Mouse (Mus musculus) liver, adult (tissue): Measurements from ENCODE around the gene Akr1a1.
A peak's percentile ranks its signal among the peaks of the same experiment; 100 is the strongest.

Experiments used
- GATA4 ChIP-seq: IDR thresholded peaks from 2 replicates; pipeline ENCODE4 v1.6.1; 2014; ENCODE audit warnings: mild to moderate bottlenecking, low read length; ENCODE audit not compliant: insufficient replicate concordance

Akr1a1 gene

GRCm38 (mm10) chr4:116668145-116668544, 16.7 kb upstream of the Akr1a1 start:
- no peak for TF ChIP-seq GATA4

DNA sequence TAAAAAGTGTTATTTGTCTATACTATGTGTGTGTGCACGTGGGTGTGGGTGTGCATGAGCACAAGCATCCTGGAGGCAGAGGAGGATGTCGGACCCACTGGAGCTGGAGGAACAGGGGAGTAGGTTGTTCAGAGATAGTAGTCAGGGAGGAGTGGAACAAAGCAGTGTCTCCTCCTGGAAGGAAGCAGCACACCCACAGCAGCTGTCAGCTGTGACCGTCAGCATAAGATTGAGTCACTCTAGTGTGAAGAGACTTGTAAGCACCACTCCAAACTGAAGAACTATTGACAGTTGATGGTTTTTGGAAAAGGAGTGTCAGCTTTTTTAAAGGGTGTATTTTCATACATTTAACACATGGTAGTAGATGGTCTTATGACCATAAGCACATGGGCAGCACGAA, 15.1 kb upstream of the Akr1a1 start:
- TF ChIP-seq GATA4 = no peak

GRCm38 (mm10) chr4:116661998-116662397, 10.5 kb upstream of the Akr1a1 start:
- no peak for TF ChIP-seq GATA4

- no peak for TF ChIP-seq GATA4
These were observed 9.3 kb upstream of the Akr1a1 start for GRCm38 (mm10) chr4:116660829-116661228.

GRCm38 (mm10) chr4:116659474-116659873, 8.0 kb upstream of the Akr1a1 start:
- no peak for TF ChIP-seq GATA4

GRCm38 (mm10) chr4:116657971-116658370, 6.5 kb upstream of the Akr1a1 start:
- no peak for TF ChIP-seq GATA4

- no peak for TF ChIP-seq GATA4
These were observed 4.2 kb upstream of the Akr1a1 start for GRCm38 (mm10) chr4:116655658-116656057.

- TF ChIP-seq GATA4 = peak; percentile 41; the same call in 1 of the 2 replicates
These were observed 3.6 kb upstream of the Akr1a1 start for GRCm38 (mm10) chr4:116655100-116655499.

DNA sequence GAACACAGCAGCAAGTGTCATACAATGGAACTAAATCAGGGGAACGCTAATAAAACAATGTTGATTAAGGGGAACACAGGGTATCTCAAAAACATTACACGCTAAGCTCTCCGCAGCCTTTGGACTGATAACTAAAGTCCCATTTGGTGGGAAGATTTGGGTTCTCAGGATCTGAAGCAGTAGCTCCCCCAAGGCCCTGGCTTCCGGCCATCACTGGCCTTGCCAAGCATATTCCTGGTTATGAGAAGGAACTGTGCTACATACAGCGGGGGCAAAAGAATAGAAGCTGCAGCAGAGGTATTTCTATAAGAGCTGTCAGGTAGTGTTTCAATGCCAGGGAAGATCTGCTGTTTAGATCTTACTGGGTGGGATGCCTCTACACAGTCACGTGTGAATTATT, 1.7 kb upstream of the Akr1a1 start:
- TF ChIP-seq GATA4 = no peak

GRCm38 (mm10) chr4:116651797-116652135, 286 bp upstream of the Akr1a1 start:
- TF ChIP-seq GATA4 = no peak

DNA sequence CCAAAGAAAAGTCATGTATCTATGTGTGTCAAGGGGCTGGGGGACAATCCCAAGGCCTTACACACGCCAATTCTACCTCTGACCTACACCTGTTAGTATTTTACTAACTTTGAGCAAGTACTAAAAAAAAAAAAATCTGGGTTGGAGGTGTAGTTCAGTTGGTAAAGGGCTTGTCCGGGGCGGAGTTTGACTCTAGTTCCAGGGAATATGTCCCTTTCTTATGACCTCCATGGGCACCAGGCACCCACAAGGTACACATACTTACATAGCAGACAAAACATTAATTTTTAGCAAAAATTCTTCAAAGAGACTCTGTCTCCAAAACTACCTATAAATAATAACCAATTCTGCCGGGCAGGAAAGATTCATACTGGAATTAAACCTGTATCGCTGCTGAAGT, 1.1 kb downstream of the Akr1a1 start:
- TF ChIP-seq GATA4 = no peak

DNA sequence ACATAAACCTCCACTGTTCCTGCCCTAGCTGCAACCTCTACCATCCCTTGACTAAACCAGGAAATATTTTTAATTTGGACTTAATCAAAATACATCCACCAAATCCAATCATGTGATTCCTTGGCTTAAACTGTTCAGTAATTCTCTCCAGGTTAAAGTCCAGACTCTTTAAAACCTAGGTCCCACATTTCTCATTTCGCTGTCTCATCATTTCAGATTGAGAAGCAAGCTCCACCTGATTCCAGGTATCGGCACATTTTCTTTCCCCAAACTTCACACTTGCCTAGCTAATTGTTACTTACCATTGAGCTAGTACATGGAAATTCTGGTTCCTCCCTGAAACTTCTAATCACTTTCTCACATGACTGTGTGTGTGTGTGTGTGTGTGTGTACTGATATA, 2.1 kb downstream of the Akr1a1 start:
- no peak for TF ChIP-seq GATA4

DNA sequence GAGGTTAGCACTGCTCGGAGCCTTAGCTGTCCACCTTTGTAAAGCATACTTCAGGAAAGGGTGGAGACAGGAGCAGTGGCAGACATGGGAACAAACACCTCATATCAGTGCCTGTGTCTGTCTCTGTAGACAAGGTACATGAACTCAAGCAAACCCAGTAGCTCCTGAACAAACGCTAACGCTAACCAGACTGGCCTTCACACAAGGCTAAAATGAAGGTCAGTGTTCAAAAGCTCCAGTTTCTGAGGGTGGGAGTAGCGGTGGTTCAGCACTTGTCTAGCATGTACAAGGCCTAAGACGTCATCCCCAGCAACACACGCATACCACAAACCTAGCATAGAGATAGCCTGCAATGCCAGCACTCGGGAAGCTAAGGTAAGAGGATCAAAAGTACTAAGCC, 5.9 kb downstream of the Akr1a1 start:
- no peak for TF ChIP-seq GATA4

GRCm38 (mm10) chr4:116644326-116644725, 7.2 kb downstream of the Akr1a1 start:
- TF ChIP-seq GATA4 = no peak

GRCm38 (mm10) chr4:116642071-116642470, 9.4 kb downstream of the Akr1a1 start:
- no peak for TF ChIP-seq GATA4

DNA sequence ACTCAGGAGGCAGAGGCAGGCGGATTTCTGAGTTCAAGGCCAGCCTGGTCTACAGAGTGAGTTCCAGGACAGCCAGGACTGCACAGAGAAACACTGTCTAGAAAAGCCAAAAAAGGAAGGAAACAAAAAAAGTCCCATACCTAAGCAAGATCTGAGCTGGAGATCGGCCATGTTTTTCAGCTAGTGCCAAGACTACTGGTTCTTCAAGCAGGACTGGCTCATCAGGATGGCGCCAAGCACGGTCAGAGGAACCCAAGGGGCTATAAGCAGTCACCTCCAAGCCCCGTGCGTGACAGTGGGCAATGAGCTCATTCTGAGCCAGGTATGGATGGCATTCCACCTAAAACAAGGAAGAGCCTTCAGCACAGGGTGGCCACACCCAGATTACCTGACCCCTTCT, 12.7 kb downstream of the Akr1a1 start:
- no peak for TF ChIP-seq GATA4

- TF ChIP-seq GATA4 = no peak
These were observed 16.3 kb downstream of the Akr1a1 start for GRCm38 (mm10) chr4:116635197-116635596.
